25 mouse cellular contexts compared by ENCODE assay signal in genomic region chr14:51877517-51877916, GRCm38 (mm10). TPM values are rescaled to one million over a fixed set of nuclear protein-coding genes. Genes with fewer than 3 reads are reported as not detected.
"Had no signal": no experiment of that assay in that cellular context is flagged by ENCODE, and none has a peak within 500 bp of the region (broad histone marks: within the 10 kb centered on the region; RNA-seq: fewer than 3 reads in every experiment).

No protein-coding gene starts in this region.

- H3K27me3 ChIP-seq: limb, embryonic 12.5 days; limb, embryonic 15.5 days; midbrain, embryonic 13.5 days had no signal

- DNase-seq: kidney, adult 11 months; kidney, adult 8-10 months; kidney, postnatal 25 days; layer of hippocampus, postnatal 36 days; left cerebral cortex, postnatal 4 days; liver, postnatal 0 days; lung, embryonic 14.5 days; thymus, adult 18-20 months; thymus, postnatal 36 days had no signal

- H3K27ac ChIP-seq: left cerebral cortex, adult 2 months; limb, embryonic 12.5 days; limb, embryonic 15.5 days; liver, embryonic 14.5 days; macrophage; midbrain, embryonic 13.5 days had no signal

- H3K4me3 ChIP-seq: left cerebral cortex, adult 2 months; limb, embryonic 12.5 days; limb, embryonic 15.5 days; midbrain, embryonic 13.5 days had no signal

- H3K4me1 ChIP-seq: limb, embryonic 12.5 days; limb, embryonic 15.5 days; midbrain, embryonic 13.5 days had no signal

- ATAC-seq: liver, postnatal 0 days; lung, postnatal 0 days; midbrain, embryonic 13.5 days had no signal

- H3K4me2 ChIP-seq: limb, embryonic 12.5 days; limb, embryonic 15.5 days; liver, embryonic 11.5 days; lung, embryonic 14.5 days; midbrain, embryonic 13.5 days had no signal

- H3K9me3 ChIP-seq: limb, embryonic 12.5 days; limb, embryonic 15.5 days; midbrain, embryonic 13.5 days had no signal

- H3K36me3 ChIP-seq: limb, embryonic 12.5 days; limb, embryonic 15.5 days; midbrain, embryonic 13.5 days had no signal

- H3K9ac ChIP-seq: limb, embryonic 12.5 days; limb, embryonic 15.5 days; liver, embryonic 14.5 days; liver, postnatal 0 days; lung, embryonic 14.5 days; midbrain, embryonic 13.5 days had no signal

RNA-seq across cellular contexts. Expression of gene Ear6, which starts 24.0 kb away (rescaled TPM):
- polyA plus RNA-seq: kidney, embryonic 16.5 days; limb, embryonic 12.5 days; limb, embryonic 15.5 days; lung, embryonic 14.5 days; midbrain, embryonic 13.5 days; midbrain, postnatal 0 days; neural tube, embryonic 11.5 days; neural tube, embryonic 14.5 days; small intestine, adult 2 months; urinary bladder, adult 2 months had no signal

RNA-seq across cellular contexts. Expression of gene Ndrg2, which starts 36.4 kb away (rescaled TPM):
- polyA plus RNA-seq: macrophage had no signal

RNA-seq across cellular contexts. Expression of gene Tppp2, which starts 40.7 kb away (rescaled TPM):
- polyA plus RNA-seq: kidney, embryonic 16.5 days; limb, embryonic 12.5 days; limb, embryonic 15.5 days; liver, embryonic 11.5 days; liver, embryonic 14.5 days; liver, postnatal 0 days; lung, embryonic 14.5 days; lung, postnatal 0 days; macrophage; midbrain, embryonic 13.5 days; midbrain, postnatal 0 days; neural tube, embryonic 11.5 days; neural tube, embryonic 14.5 days; small intestine, adult 2 months; spleen, adult 2 months; stomach, embryonic 16.5 days had no signal
